Mouse (Mus musculus): ENCODE data around the gene Thsd7b. TPM values are rescaled to one million over a fixed set of nuclear protein-coding genes. Genes with fewer than 3 reads are reported as not detected.
"Not testable (repeated sequence)": the region's sequence is repeated elsewhere in the genome, so short reads cannot be mapped to it uniquely, and the experiment has no call there.

The Thsd7b gene
- polyA plus RNA-seq, 1 experiment from 2014 or later, result 11.2 TPM

- Histone ChIP-seq H3K36me3 (replicated peaks; ENCODE audit: control insufficient read depth, insufficient read depth, low read depth, low read length) (no peaks in the 10 kb centered on the region), H3K4me1 (ENCODE audit: control insufficient read depth, insufficient read depth, low read length) (no peaks in the 10 kb centered on the region), H3K4me2 (ENCODE audit: low read depth, low read length) (no peak overlapping the region), H3K27ac (replicated peaks; ENCODE audit: low read depth, low read length) (no peak overlapping the region), H3K27me3 (ENCODE audit: control insufficient read depth, insufficient read depth, low read length) (no peaks in the 10 kb centered on the region), H3K9ac (replicated peaks; ENCODE audit: low read length) (no peak overlapping the region), H3K9me3 (replicated peaks; ENCODE audit: control insufficient read depth, low read length) (no peaks in the 10 kb centered on the region), H3K4me3 (ENCODE audit: low read depth, low read length) (no peak overlapping the region)
- ATAC-seq (replicated peaks; ENCODE audit: insufficient number of reproducible peaks, low FRiP score, low TSS enrichment, low read depth) (no peak), DNase-seq (ENCODE audit: low spot score) (no peak)
Measured at GRCm38 (mm10) chr1:129602284-129602683, 329.2 kb downstream of the Thsd7b start.

- Histone ChIP-seq H3K4me1 (ENCODE audit: control insufficient read depth, insufficient read depth, low read length) (no peaks in the 10 kb centered on the region), H3K27me3 (ENCODE audit: control insufficient read depth, insufficient read depth, low read length) (no peaks in the 10 kb centered on the region), H3K4me2 (ENCODE audit: low read depth, low read length) (no peak overlapping the region), H3K9me3 (replicated peaks; ENCODE audit: control insufficient read depth, low read length) (no peaks in the 10 kb centered on the region), H3K36me3 (replicated peaks; ENCODE audit: control insufficient read depth, insufficient read depth, low read depth, low read length) (no peaks in the 10 kb centered on the region), H3K27ac (replicated peaks; ENCODE audit: low read depth, low read length) (no peak overlapping the region), H3K9ac (replicated peaks; ENCODE audit: low read length) (no peak overlapping the region), H3K4me3 (ENCODE audit: low read depth, low read length) (no peak overlapping the region)
- ATAC-seq (replicated peaks; ENCODE audit: insufficient number of reproducible peaks, low FRiP score, low TSS enrichment, low read depth) (no peak), DNase-seq (ENCODE audit: low spot score) (no peak)
- WGBS, result 73% methylated on average over 3 of the region's 3 CpGs
Measured at GRCm38 (mm10) chr1:129608395-129608794, 335.3 kb downstream of the Thsd7b start.

- ATAC-seq (replicated peaks; ENCODE audit: insufficient number of reproducible peaks, low FRiP score, low TSS enrichment, low read depth) (no peak), DNase-seq (ENCODE audit: low spot score) (no peak)
- H3K9ac ChIP-seq (replicated peaks; ENCODE audit: low read length), result no peak overlapping the region
- H3K27me3 ChIP-seq (ENCODE audit: control insufficient read depth, insufficient read depth, low read length), result no peaks in the 10 kb centered on the region
- no peaks in the 10 kb centered on the region for H3K4me1 ChIP-seq (ENCODE audit: control insufficient read depth, insufficient read depth, low read length)
- no peak overlapping the region for H3K27ac ChIP-seq (replicated peaks; ENCODE audit: low read depth, low read length)
- no peaks in the 10 kb centered on the region for H3K9me3 ChIP-seq (replicated peaks; ENCODE audit: control insufficient read depth, low read length)
- no peak overlapping the region for H3K4me3 ChIP-seq (ENCODE audit: low read depth, low read length)
- H3K4me2 ChIP-seq (ENCODE audit: low read depth, low read length), result no peak overlapping the region
- 63% methylated on average over 1 of the region's 1 CpGs for WGBS
- no peaks in the 10 kb centered on the region for H3K36me3 ChIP-seq (replicated peaks; ENCODE audit: control insufficient read depth, insufficient read depth, low read depth, low read length)
Measured at GRCm38 (mm10) chr1:129616080-129616479, 343.0 kb downstream of the Thsd7b start.

- DNase-seq (ENCODE audit: low spot score) (no peak), ATAC-seq (replicated peaks; ENCODE audit: insufficient number of reproducible peaks, low FRiP score, low TSS enrichment, low read depth) (no peak)
- no peaks in the 10 kb centered on the region for H3K27me3 ChIP-seq (ENCODE audit: control insufficient read depth, insufficient read depth, low read length)
- no peaks in the 10 kb centered on the region for H3K9me3 ChIP-seq (replicated peaks; ENCODE audit: control insufficient read depth, low read length)
- 89% methylated on average over 7 of the region's 7 CpGs for WGBS
- no peak overlapping the region for H3K27ac ChIP-seq (replicated peaks; ENCODE audit: low read depth, low read length)
- no peaks in the 10 kb centered on the region for H3K36me3 ChIP-seq (replicated peaks; ENCODE audit: control insufficient read depth, insufficient read depth, low read depth, low read length)
- H3K4me2 ChIP-seq (ENCODE audit: low read depth, low read length), result no peak overlapping the region
- no peak overlapping the region for H3K4me3 ChIP-seq (ENCODE audit: low read depth, low read length)
- no peaks in the 10 kb centered on the region for H3K4me1 ChIP-seq (ENCODE audit: control insufficient read depth, insufficient read depth, low read length)
- H3K9ac ChIP-seq (replicated peaks; ENCODE audit: low read length), result no peak overlapping the region
Measured at GRCm38 (mm10) chr1:129619440-129620301, 346.6 kb downstream of the Thsd7b start.

- H3K27ac ChIP-seq (replicated peaks; ENCODE audit: low read depth, low read length), result no peak overlapping the region
- H3K27me3 ChIP-seq (ENCODE audit: control insufficient read depth, insufficient read depth, low read length), result no peaks in the 10 kb centered on the region
- no peaks in the 10 kb centered on the region for H3K4me1 ChIP-seq (ENCODE audit: control insufficient read depth, insufficient read depth, low read length)
- H3K9me3 ChIP-seq (replicated peaks; ENCODE audit: control insufficient read depth, low read length), result no peaks in the 10 kb centered on the region
- no peak overlapping the region for H3K9ac ChIP-seq (replicated peaks; ENCODE audit: low read length)
- ATAC-seq (replicated peaks; ENCODE audit: insufficient number of reproducible peaks, low FRiP score, low TSS enrichment, low read depth) (no peak), DNase-seq (ENCODE audit: low spot score) (no peak)
- no peak overlapping the region for H3K4me2 ChIP-seq (ENCODE audit: low read depth, low read length)
- no peaks in the 10 kb centered on the region for H3K36me3 ChIP-seq (replicated peaks; ENCODE audit: control insufficient read depth, insufficient read depth, low read depth, low read length)
- no peak overlapping the region for H3K4me3 ChIP-seq (ENCODE audit: low read depth, low read length)
- WGBS, result 75% methylated on average over 6 of the region's 6 CpGs
Measured at GRCm38 (mm10) chr1:129624519-129624918, 351.4 kb downstream of the Thsd7b start.

- Histone ChIP-seq H3K27ac (replicated peaks; ENCODE audit: low read depth, low read length) (no peak overlapping the region), H3K4me3 (ENCODE audit: low read depth, low read length) (no peak overlapping the region), H3K9me3 (replicated peaks; ENCODE audit: control insufficient read depth, low read length) (no peaks in the 10 kb centered on the region), H3K27me3 (ENCODE audit: control insufficient read depth, insufficient read depth, low read length) (no peaks in the 10 kb centered on the region), H3K9ac (replicated peaks; ENCODE audit: low read length) (no peak overlapping the region), H3K4me2 (ENCODE audit: low read depth, low read length) (no peak overlapping the region), H3K4me1 (ENCODE audit: control insufficient read depth, insufficient read depth, low read length) (no peaks in the 10 kb centered on the region), H3K36me3 (replicated peaks; ENCODE audit: control insufficient read depth, insufficient read depth, low read depth, low read length) (no peaks in the 10 kb centered on the region)
- WGBS, result 72% methylated on average over 4 of the region's 4 CpGs
- DNase-seq (ENCODE audit: low spot score), result no peak
- no peak for ATAC-seq (replicated peaks; ENCODE audit: insufficient number of reproducible peaks, low FRiP score, low TSS enrichment, low read depth)
Measured at GRCm38 (mm10) chr1:129635146-129635545, 362.0 kb downstream of the Thsd7b start.

GRCm38 (mm10) chr1:129644252-129644861 is 371.3 kb downstream of the Thsd7b start:
- WGBS, result 56% methylated on average over 8 of the region's 8 CpGs
- no peak overlapping the region for H3K4me2 ChIP-seq (ENCODE audit: low read depth, low read length)
- no peaks in the 10 kb centered on the region for H3K4me1 ChIP-seq (ENCODE audit: control insufficient read depth, insufficient read depth, low read length)
- H3K27ac ChIP-seq (replicated peaks; ENCODE audit: low read depth, low read length), result no peak overlapping the region
- H3K27me3 ChIP-seq (ENCODE audit: control insufficient read depth, insufficient read depth, low read length), result no peaks in the 10 kb centered on the region
- ATAC-seq (replicated peaks; ENCODE audit: insufficient number of reproducible peaks, low FRiP score, low TSS enrichment, low read depth), result no peak
- no peak overlapping the region for H3K9ac ChIP-seq (replicated peaks; ENCODE audit: low read length)
- no peak overlapping the region for H3K4me3 ChIP-seq (ENCODE audit: low read depth, low read length)
- no peaks in the 10 kb centered on the region for H3K36me3 ChIP-seq (replicated peaks; ENCODE audit: control insufficient read depth, insufficient read depth, low read depth, low read length)
- H3K9me3 ChIP-seq (replicated peaks; ENCODE audit: control insufficient read depth, low read length), result no peaks in the 10 kb centered on the region
- no peak for DNase-seq (ENCODE audit: low spot score)

- not testable (repeated sequence) for H3K27ac ChIP-seq (replicated peaks; ENCODE audit: low read depth, low read length); H3K4me2 ChIP-seq (ENCODE audit: low read depth, low read length); H3K36me3 ChIP-seq (replicated peaks; ENCODE audit: control insufficient read depth, insufficient read depth, low read depth, low read length); ATAC-seq (replicated peaks; ENCODE audit: insufficient number of reproducible peaks, low FRiP score, low TSS enrichment, low read depth); H3K9ac ChIP-seq (replicated peaks; ENCODE audit: low read length); H3K4me3 ChIP-seq (ENCODE audit: low read depth, low read length); H3K4me1 ChIP-seq (ENCODE audit: control insufficient read depth, insufficient read depth, low read length); H3K9me3 ChIP-seq (replicated peaks; ENCODE audit: control insufficient read depth, low read length); DNase-seq (ENCODE audit: low spot score); H3K27me3 ChIP-seq (ENCODE audit: control insufficient read depth, insufficient read depth, low read length)
- WGBS, result 88% methylated on average over 6 of the region's 6 CpGs
Measured at GRCm38 (mm10) chr1:129651448-129651847, 378.3 kb downstream of the Thsd7b start.
